Mouse (Mus musculus): Measurements from ENCODE around the gene Mpv17l2.
A peak's percentile ranks its signal among the peaks of the same experiment; 100 is the strongest.

DNA sequence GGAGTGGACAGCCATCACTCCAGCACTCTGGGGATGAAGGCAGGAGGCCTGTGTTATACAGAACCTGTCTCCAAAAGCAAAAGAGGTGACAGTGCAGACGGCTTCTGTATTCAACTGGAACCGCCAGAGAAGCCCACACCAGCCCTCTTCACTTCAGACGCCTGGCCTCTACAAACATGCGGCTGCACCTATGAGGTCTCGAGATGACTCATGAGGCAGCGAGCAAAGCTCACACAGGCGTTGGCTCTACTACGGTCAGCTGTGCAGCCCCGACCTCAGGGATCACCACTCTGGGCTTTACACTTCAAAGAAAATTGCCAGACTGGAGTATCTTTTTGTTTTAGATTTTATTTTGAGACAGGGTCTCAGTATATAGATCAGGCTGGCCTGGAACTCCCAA, 12.1 kb upstream of the Mpv17l2 start:
- TF ChIP-seq TCF3 (IDR thresholded peaks at IDR 0.05; ENCODE audit: insufficient read length, low read depth) (peak; percentile 5), POLR2A (IDR thresholded peaks at IDR 0.05; ENCODE audit: insufficient read length, low read depth) (no peak), CEBPB (IDR thresholded peaks at IDR 0.05; ENCODE audit: insufficient read depth, poor library complexity, severe bottlenecking) (no peak), E2F4 (IDR thresholded peaks at IDR 0.05; ENCODE audit: insufficient read depth) (no peak), MYOG (IDR thresholded peaks at IDR 0.05; ENCODE audit: control insufficient read depth in 1 of 3, insufficient read depth in 1 of 3, insufficient read length in 2 of 3, low read depth in 2 of 3) (peak in 2 of 3 experiments; percentile 58 to 88), SRF (IDR thresholded peaks at IDR 0.05; ENCODE audit: control insufficient read depth, insufficient read length, low read depth) (no peak), MYOD1 (IDR thresholded peaks at IDR 0.05; ENCODE audit: control insufficient read depth in 1 of 3, insufficient read length in 2 of 3, low read depth in 2 of 3) (peak in 2 of 3 experiments; percentile 67 to 78)

Data from myocyte (in vitro differentiated cells).